Mouse (Mus musculus) cerebellum, adult (tissue): Measurements from ENCODE around the gene Dtnb.

Source experiments
- ATAC-seq: cut with Nextera tagmentation; 2 replicates; pipeline ENCODE4 v1.9.2; 2017; ENCODE audit warnings: mild to moderate bottlenecking, moderate library complexity, mixed read lengths; ENCODE audit not compliant: insufficient number of reproducible peaks, low FRiP score, low TSS enrichment

Dtnb gene

DNA sequence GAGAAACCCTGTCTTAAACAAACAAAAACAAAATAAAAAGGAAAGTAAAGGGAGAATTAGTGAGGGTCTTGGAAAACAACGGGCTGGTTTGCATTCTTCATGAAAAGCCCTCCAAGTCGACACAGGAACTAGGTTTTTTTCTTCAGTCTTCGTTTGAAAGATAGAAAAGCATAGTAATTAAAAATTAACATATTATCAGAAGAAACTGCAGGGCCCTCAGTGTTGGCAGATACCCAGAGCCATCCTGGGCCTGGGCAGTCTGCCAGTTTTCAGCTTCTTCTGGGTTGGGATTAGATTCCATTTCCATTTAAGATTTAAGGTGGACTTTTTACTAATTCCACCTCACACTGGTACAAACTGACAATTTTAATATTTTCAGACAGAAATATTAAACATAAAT is 151.6 kb downstream of the Dtnb start:
- ATAC-seq: no peak

- ATAC-seq: no peak
Observed at GRCm38 (mm10) chr12:3724822-3725370, 152.7 kb downstream of the Dtnb start.

- ATAC-seq: no peak
Observed at GRCm38 (mm10) chr12:3729521-3730075, 157.4 kb downstream of the Dtnb start.

DNA sequence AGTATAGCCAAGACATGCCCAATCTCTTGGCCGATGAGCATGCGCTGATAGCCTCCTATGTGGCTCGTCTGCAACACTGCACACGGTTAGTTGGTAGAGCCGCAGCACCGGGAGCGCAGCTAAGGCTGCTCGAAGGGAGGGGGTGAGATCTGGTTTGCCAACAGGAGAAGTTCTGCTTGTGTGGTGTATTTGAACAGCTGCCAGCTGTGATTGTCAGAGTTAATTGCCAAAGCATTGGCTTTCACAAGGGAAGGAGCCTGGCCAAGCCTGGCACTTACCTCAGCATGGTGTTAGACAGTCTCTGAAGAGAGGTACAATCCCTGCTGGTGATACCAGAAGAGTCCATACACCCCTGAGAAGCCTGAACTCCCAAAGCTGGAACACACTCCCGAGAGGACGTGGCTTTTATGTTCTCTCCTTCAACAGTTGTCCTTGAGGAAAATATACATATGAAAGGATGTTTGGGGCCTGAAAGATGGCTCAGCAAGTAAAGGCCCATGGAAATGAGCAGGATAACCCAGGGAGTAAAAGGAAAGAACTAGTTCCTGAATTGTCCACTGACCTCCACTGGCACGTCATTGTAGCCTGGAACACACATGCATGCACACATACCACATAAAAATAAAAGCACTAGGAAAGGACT is 160.6 kb downstream of the Dtnb start:
- ATAC-seq: no peak; the same call in 1 of the 2 replicates

DNA sequence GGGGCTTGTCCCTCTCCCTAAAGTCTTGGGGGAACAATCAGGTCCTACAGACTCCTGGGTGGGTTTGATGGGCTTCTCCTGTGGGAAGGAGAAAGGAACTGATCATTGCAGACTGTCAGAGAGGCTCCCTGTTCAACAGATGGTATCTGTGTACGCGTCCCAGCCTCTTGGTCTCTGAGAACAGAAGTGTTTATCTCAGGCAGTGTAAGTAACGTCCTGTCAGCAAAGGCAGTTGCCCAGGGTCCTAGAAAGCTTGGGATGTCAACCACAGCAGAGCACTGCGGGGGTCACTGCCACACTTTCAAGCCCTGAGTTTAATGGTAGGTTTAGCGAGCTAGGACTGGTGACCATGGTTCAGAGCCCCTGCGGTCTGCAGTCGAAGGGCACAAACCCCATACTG is 161.1 kb downstream of the Dtnb start:
- no peak for ATAC-seq

GRCm38 (mm10) chr12:3737009-3737408 is 164.8 kb downstream of the Dtnb start:
- ATAC-seq: no peak

DNA sequence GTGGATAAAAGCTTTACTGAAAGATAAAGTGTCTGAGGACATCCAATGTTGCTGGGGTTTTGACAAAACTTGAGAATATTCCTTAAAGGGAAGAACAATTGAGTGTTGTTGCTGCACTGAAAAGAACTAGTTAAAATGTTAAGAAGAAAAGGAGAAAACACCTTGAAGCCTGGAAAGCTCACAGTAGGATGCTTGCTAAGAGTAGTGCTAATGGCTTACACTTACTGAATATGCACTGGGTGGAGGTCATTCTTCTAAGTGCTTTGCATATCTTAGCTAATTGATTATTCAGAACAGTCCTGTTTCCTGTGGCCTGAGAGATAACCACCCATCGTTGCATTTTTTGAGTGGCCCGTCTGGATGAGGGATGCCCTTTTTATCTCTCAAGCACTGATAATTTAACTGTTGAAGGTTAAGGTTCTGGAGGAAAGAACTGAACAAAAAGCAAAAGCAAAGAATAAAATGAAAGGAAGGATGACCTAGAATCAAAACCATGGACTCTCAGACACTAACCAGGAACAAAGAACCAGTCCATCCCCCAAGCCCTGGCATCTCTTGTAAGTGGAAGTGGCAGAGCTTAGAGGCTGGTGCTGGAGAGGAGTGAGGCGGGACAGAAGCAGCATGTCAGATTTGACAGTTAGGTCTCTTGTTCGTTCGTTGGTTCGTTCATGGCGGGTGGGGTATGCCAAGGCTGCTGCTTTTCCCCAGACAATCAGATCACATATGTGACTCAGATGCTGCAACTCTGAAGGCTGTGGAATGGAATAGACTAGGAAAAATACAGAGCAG is 166.8 kb downstream of the Dtnb start:
- no peak for ATAC-seq

DNA sequence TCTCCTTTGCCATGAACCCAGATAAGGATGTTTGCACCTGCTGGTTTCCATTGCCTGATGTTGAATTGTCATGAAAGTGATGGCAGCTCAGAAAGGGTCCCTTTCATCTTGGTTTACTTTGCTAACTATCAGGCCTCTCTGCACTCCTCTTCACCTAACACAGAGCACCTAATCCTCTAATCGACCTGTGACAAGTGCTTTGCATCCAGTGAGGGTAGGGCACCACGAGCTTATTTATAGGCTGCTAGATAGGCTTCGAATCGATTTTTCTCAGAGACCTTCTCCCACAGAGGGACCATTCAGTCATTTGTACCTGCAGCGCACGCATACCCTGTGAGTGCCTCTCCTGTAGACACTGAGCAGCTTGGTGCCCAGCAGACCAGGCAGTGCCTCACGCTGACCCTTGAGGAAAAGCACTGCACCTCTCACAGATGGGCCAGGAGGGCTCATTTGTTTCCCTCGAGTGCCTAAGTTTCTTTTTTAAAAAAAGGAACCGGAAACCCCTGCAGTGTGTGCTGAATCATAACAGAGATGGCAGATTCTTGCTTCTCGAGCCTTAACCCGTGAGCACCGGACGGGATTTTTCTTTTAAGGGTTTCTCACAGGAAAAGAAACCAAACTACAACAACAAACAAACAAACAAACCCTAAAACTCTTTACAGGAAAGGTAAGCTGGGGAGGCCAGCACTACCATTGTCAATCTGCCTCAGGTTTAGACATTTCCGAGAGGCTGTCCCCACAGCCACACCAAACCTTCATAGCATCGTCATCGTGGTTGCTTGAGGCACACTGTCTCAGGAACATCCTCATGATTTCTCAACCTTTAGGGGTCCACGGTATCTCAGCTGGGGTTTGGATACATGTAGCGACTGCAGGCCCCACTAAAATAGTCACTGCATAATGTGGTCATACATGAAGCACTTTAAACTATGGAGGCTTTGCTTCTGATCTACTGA is 167.8 kb downstream of the Dtnb start:
- ATAC-seq: no peak

DNA sequence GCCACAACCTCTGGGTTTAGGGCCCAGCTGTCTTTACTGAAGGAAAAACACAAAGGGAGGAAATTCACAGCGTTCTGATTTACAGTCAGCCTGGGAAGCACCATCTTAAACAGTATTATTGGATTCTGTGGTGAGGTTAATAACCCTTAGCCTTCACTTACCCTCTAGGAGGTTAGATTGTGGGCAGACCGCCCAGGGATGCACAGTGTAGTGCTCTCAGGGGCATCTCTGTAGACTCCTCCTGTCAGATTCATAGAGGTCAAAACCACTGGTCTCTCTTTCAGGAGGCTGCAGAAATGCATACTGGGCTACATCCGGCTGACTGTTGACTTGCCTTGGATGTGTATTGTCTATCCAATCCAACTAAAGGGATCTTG is 168.5 kb downstream of the Dtnb start:
- ATAC-seq: no peak

DNA sequence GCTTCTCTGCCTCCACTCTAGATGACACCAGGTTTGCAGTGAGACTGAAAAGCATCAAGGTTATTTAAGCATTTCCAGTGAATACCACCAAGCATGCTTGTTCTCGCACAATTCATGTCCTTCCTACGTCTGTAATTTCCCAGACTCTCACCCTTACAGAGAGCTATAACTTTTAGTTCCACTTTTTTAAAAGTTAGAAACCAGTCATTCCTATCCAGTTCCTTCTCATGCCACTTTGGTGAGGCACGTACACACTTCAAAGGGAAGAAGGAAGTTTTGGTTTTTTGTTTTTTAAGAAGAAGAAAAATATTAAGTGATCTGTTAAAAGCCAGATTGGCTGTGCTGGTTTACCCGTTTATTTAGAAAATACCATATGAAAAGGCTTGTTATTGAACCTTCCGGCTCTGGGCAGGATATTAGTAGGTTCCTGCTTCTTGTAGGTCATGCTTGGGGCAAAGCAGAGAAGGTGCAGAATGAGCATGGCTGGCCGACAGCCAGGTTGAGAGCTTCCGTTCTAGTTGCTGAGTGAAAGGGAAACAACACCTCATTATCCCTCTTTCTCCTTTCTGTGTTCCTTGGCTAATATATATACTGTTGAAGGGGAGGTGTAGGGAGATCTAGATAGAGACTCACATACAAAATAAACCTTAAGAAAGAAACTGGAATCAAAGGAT is 173.4 kb downstream of the Dtnb start:
- no peak for ATAC-seq

GRCm38 (mm10) chr12:3746369-3746768 is 174.2 kb downstream of the Dtnb start:
- ATAC-seq: no peak

DNA sequence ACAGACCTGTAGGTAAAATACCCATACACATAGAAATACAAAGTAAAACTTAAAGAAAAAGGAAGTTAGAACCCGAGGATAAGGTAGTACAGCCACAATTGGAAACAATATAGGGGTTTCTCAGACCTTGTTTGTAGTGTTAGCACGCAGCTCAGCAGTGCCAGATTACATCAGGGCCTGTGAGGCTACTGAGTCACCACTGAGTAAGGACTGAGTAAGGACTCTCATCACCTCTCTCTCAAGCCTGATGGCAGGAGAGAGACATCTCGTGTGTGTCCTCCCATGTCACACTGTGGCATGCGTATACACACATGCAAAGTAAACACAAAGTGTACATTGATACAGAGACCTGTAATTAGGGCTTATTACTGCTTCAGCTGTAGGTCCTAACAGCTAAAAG is 175.4 kb downstream of the Dtnb start:
- no peak for ATAC-seq

DNA sequence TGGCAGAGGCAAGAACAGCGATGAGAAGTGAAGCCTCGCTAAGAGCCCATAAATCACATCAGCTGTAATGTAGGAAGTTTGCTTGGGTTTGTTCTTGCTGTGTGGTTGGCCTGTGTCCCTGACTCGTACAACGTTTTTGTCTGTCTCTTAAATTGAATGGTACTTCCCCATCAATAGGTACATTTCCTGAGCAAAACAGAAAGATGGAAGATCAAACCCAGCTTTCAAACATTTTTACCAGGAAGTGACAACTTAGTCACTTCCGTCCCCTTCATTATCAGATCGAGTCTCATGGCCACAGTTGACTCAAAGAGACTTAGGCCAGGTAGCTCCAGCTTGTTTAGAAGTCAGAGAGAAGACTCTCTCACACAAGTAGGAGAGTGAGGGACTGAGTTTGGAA is 183.3 kb downstream of the Dtnb start:
- ATAC-seq: no peak

DNA sequence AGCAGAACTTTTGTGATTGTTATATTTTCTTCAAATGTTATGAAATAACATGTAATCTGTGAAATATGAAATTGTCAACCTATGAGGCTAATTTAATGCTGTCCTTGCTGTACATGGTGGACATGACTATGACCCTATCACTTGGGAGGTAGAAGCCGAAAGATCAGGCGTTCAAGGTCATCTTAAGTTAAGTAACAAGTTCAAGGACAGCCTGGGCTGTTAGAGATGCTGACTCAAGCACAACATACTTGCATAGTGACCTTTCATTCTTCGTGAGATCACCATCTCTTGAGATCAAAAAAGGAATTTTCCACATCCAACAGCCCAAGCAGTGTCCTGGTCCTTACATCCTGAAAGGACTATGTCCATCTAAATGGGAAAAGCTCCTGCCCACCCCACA is 184.0 kb downstream of the Dtnb start:
- no peak for ATAC-seq

DNA sequence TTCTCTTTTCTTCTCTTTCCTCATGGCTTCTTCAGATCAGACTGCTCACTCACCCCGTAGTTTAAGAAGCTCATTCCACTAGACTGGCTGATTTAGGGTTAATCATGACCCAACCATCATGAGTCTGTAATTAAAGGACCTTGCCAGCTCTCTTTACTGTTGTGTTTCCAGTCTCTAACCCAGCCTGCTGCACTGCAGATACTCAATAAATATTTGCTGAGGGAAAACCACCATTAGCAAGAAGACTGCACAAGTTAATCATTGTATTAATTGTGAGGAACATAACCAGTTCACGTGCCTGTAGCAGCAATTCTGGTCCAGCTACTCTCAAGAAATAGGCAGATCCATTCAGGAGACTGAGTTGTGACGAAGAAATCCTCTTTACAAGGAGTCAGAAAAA is 185.9 kb downstream of the Dtnb start:
- ATAC-seq: no peak

DNA sequence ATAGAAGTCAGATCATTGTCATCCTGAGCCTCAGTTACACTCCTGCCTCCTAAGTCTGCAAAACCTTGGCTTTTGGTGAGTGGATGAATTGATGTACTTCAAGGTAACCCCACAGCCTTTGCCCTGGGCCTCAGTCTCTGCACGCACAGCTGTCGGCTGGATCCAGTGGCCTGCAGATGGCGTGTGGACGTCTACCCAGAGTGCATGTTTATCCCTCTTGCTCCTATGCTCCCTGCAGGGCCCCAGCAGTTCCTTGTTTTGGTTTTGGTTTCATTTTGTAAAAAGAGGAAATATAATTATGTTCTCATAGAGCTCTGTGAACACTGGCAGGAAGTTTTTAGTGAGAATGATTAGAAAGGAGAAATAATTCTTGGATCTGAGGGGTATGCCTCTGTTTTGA is 187.2 kb downstream of the Dtnb start:
- no peak for ATAC-seq

DNA sequence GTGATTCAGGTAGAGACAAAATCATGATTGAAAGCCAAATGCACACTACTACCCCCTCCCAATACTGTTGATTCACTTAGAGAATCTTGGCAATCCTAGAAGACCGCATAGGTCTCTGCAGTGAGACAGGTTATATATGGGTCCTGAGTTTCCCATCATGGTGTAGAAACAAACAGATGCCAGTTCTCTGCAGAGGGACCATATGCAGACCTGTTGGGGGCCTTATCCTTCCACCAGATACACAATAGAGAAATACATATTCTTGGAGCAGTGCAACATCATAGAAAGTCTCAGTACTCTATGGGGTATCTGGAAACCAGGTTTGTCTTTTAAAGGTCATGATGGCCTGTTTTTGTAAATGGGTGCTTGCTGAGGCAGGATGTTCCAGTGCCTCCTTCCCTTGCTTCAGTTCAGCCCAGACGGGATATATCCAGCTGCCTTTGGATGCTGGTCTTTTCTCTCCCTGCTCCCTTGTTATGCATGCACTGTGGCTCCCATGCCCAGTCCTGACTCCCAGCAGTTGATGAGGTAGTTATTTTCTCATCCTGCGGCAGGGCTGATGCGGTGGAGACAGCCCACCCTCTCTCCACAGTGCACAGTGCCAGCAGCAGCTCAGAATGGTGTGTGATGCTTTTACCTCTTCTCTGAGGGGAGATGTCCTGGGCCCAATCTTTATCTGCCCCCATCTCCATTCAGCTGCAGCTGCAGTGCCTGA is 188.9 kb downstream of the Dtnb start:
- peak; percentile 53; the same call in 1 of the 2 replicates for ATAC-seq

- ATAC-seq: peak; percentile 71
Observed at GRCm38 (mm10) chr12:3761591-3762295, 189.6 kb downstream of the Dtnb start.
